Mouse (Mus musculus) heart, embryonic 15.5 days (tissue): ENCODE measurements around the gene Dzip1. TPM values are rescaled to one million over a fixed set of nuclear protein-coding genes. Genes with fewer than 3 reads are reported as not detected.

ENCODE experiments used
- ATAC-seq: fragments of 200-750 bp; cut with Nextera tagmentation; replicated peaks from 2 replicates; pipeline ENCODE4 v1.8.0; 2017; ENCODE audit warnings: low read depth, moderate TSS enrichment; ENCODE audit not compliant: insufficient number of reproducible peaks, insufficient read depth, low FRiP score
- H3K27ac ChIP-seq: fragments of 300-500 bp; sonication (generic); 2 replicates; pipeline ENCODE4 v1.5.1; 2015; ENCODE audit warnings: mild to moderate bottlenecking, inconsistent platforms
- H3K27me3 ChIP-seq: fragments of 300-500 bp; sonication (generic); 2 replicates; pipeline ENCODE4 v1.6.1; 2015; ENCODE audit warnings: inconsistent platforms
- H3K36me3 ChIP-seq: fragments of 300-500 bp; sonication (generic); 2 replicates; pipeline ENCODE4 v1.6.1; 2015; ENCODE audit warnings: mild to moderate bottlenecking, inconsistent platforms
- H3K4me1 ChIP-seq: fragments of 300-500 bp; sonication (generic); replicated peaks from 2 replicates; pipeline ENCODE4 v1.6.1; 2015; ENCODE audit warnings: inconsistent platforms
- H3K4me2 ChIP-seq: fragments of 300-500 bp; sonication (generic); 2 replicates; pipeline ENCODE4 v1.6.1; 2015; ENCODE audit warnings: inconsistent platforms, mild to moderate bottlenecking, moderate library complexity
- H3K4me3 ChIP-seq: fragments of 300-500 bp; sonication (generic); 2 replicates; pipeline ENCODE4 v1.5.1; 2015; ENCODE audit warnings: mild to moderate bottlenecking, inconsistent platforms
- H3K9ac ChIP-seq: fragments of 300-500 bp; sonication (generic); 2 replicates; pipeline ENCODE4 v1.6.1; 2015; ENCODE audit warnings: mild to moderate bottlenecking, inconsistent platforms
- H3K9me3 ChIP-seq: fragments of 300-500 bp; sonication (generic); replicated peaks from 2 replicates; pipeline ENCODE4 v1.6.1; 2016; ENCODE audit warnings: inconsistent platforms
- WGBS: fragments of 180-500 bp; shearing (Covaris S2); methylation state at CpG from one replicate; pipeline ENCODE4 v1.1.7; 2015; ENCODE audit warnings: mixed read lengths; 5-methylcytosine and 5-hydroxymethylcytosine counted together
- polyA plus RNA-seq: library from polyadenylated mRNA; unstranded; fragments of >200 nt; fragmentation: Nextera tagmentation; extraction: Ambion mirVana; gene quantifications from 2 replicates; pipeline ENCODE4 v1.2.1, GENCODE M21; 2015

The Dzip1 gene
- polyA plus RNA-seq, 1 experiment from 2014 or later: 4.8 TPM

- Histone ChIP-seq H3K9ac (no peak overlapping the region), H3K9me3 (no peaks in the 10 kb centered on the region), H3K4me2 (no peak overlapping the region), H3K27ac (no peak overlapping the region), H3K27me3 (peaks cover 12% of the 10 kb centered on the region; the same call in 1 of the 2 replicates), H3K4me3 (no peak overlapping the region), H3K36me3 (no peaks in the 10 kb centered on the region), H3K4me1 (peaks cover 31% of the 10 kb centered on the region)
- 59% methylated on average over 7 of the region's 7 CpGs for WGBS
- ATAC-seq: no peak
Observed at GRCm38 (mm10) chr14:118920654-118921053, 4.6 kb downstream of the Dzip1 start.

GRCm38 (mm10) chr14:118919025-118919424, 6.2 kb downstream of the Dzip1 start:
- Histone ChIP-seq H3K4me2 (no peak overlapping the region), H3K27me3 (peaks cover 12% of the 10 kb centered on the region; the same call in 1 of the 2 replicates), H3K36me3 (no peaks in the 10 kb centered on the region), H3K4me3 (no peak overlapping the region), H3K9me3 (no peaks in the 10 kb centered on the region), H3K27ac (no peak overlapping the region), H3K4me1 (peaks cover 19% of the 10 kb centered on the region), H3K9ac (no peak overlapping the region)
- 60% methylated on average over 8 of the region's 8 CpGs for WGBS
- no peak for ATAC-seq

- no peaks in the 10 kb centered on the region for H3K9me3 ChIP-seq
- no peak for ATAC-seq
- 56% methylated on average over 5 of the region's 5 CpGs for WGBS
Observed at GRCm38 (mm10) chr14:118913651-118914050, 11.6 kb downstream of the Dzip1 start.

GRCm38 (mm10) chr14:118911521-118911920, 13.7 kb downstream of the Dzip1 start:
- Histone ChIP-seq H3K4me2 (no peak overlapping the region), H3K36me3 (peaks cover 9% of the 10 kb centered on the region), H3K9ac (no peak overlapping the region), H3K4me3 (no peak overlapping the region), H3K27me3 (no peaks in the 10 kb centered on the region), H3K4me1 (peaks cover 13% of the 10 kb centered on the region), H3K27ac (no peak overlapping the region), H3K9me3 (no peaks in the 10 kb centered on the region)
- ATAC-seq: no peak
- 91% methylated on average over 6 of the region's 6 CpGs for WGBS

More at GRCm38 (mm10) chr14:118913651-118914050, 11.6 kb downstream of the Dzip1 start:
- Histone ChIP-seq H3K4me3 (no peak overlapping the region), H3K27ac (no peak overlapping the region), H3K27me3 (no peaks in the 10 kb centered on the region), H3K36me3 (peaks cover 9% of the 10 kb centered on the region), H3K9ac (no peak overlapping the region), H3K4me2 (no peak overlapping the region), H3K4me1 (no peaks in the 10 kb centered on the region)

- H3K4me1 ChIP-seq: peaks cover 13% of the 10 kb centered on the region
- H3K9me3 ChIP-seq: no peaks in the 10 kb centered on the region
- H3K27me3 ChIP-seq: no peaks in the 10 kb centered on the region
- no peak overlapping the region for H3K4me3 ChIP-seq
- H3K9ac ChIP-seq: no peak overlapping the region
- peak overlapping the region; percentile 19 for H3K4me2 ChIP-seq
- 54% methylated on average over 29 of the region's 29 CpGs for WGBS
- H3K27ac ChIP-seq: no peak overlapping the region
- H3K36me3 ChIP-seq: peaks cover 9% of the 10 kb centered on the region
- ATAC-seq: peak; percentile 19; the same call in 1 of the 2 replicates
Observed at GRCm38 (mm10) chr14:118910332-118911222, 14.7 kb downstream of the Dzip1 start.

- Histone ChIP-seq H3K27ac (no peak overlapping the region), H3K27me3 (no peaks in the 10 kb centered on the region), H3K4me2 (no peak overlapping the region), H3K9me3 (no peaks in the 10 kb centered on the region), H3K4me1 (peaks cover 13% of the 10 kb centered on the region), H3K36me3 (peaks cover 9% of the 10 kb centered on the region), H3K9ac (no peak overlapping the region), H3K4me3 (no peak overlapping the region)
- ATAC-seq: no peak
- WGBS: 62% methylated on average over 8 of the region's 8 CpGs
Observed at GRCm38 (mm10) chr14:118909872-118910271, 15.4 kb downstream of the Dzip1 start.

GRCm38 (mm10) chr14:118907592-118907991, 17.7 kb downstream of the Dzip1 start:
- Histone ChIP-seq H3K4me2 (peak overlapping the region; percentile 21; the same call in 1 of the 2 replicates), H3K4me3 (no peak overlapping the region), H3K27ac (no peak overlapping the region), H3K9me3 (no peaks in the 10 kb centered on the region), H3K4me1 (peaks cover 13% of the 10 kb centered on the region), H3K27me3 (no peaks in the 10 kb centered on the region), H3K9ac (no peak overlapping the region), H3K36me3 (peaks cover 12% of the 10 kb centered on the region)
- WGBS: 37% methylated on average over 8 of the region's 8 CpGs
- no peak; the same call in 1 of the 2 replicates for ATAC-seq

- 78% methylated on average over 6 of the region's 6 CpGs for WGBS
Observed at GRCm38 (mm10) chr14:118903867-118904562, 21.2 kb downstream of the Dzip1 start.

GRCm38 (mm10) chr14:118903397-118903796, 21.9 kb downstream of the Dzip1 start:
- peaks cover 13% of the 10 kb centered on the region for H3K4me1 ChIP-seq
- H3K27me3 ChIP-seq: no peaks in the 10 kb centered on the region
- no peak overlapping the region for H3K9ac ChIP-seq
- no peak overlapping the region for H3K4me3 ChIP-seq
- ATAC-seq: no peak
- H3K4me2 ChIP-seq: no peak overlapping the region
- no peak overlapping the region for H3K27ac ChIP-seq
- WGBS: 83% methylated on average over 3 of the region's 3 CpGs
- H3K36me3 ChIP-seq: peaks cover 21% of the 10 kb centered on the region
- H3K9me3 ChIP-seq: no peaks in the 10 kb centered on the region

More at GRCm38 (mm10) chr14:118903867-118904562, 21.2 kb downstream of the Dzip1 start:
- Histone ChIP-seq H3K27ac (no peak overlapping the region), H3K4me1 (peaks cover 13% of the 10 kb centered on the region), H3K36me3 (peaks cover 21% of the 10 kb centered on the region), H3K4me2 (no peak overlapping the region), H3K27me3 (no peaks in the 10 kb centered on the region), H3K9ac (no peak overlapping the region), H3K9me3 (no peaks in the 10 kb centered on the region), H3K4me3 (no peak overlapping the region)
- ATAC-seq: no peak

- 94% methylated on average over 1 of the region's 1 CpGs for WGBS
- H3K4me3 ChIP-seq: no peak overlapping the region
- H3K4me2 ChIP-seq: no peak overlapping the region
- ATAC-seq: no peak
- peaks cover 21% of the 10 kb centered on the region for H3K36me3 ChIP-seq
- H3K9ac ChIP-seq: no peak overlapping the region
- no peaks in the 10 kb centered on the region for H3K27me3 ChIP-seq
- no peak overlapping the region for H3K27ac ChIP-seq
- no peaks in the 10 kb centered on the region for H3K9me3 ChIP-seq
- no peaks in the 10 kb centered on the region for H3K4me1 ChIP-seq
Observed at GRCm38 (mm10) chr14:118900911-118901310, 24.3 kb downstream of the Dzip1 start.

- Histone ChIP-seq H3K27me3 (no peaks in the 10 kb centered on the region), H3K36me3 (peaks cover 21% of the 10 kb centered on the region), H3K27ac (no peak overlapping the region), H3K9me3 (no peaks in the 10 kb centered on the region), H3K9ac (no peak overlapping the region), H3K4me3 (no peak overlapping the region), H3K4me1 (no peaks in the 10 kb centered on the region), H3K4me2 (no peak overlapping the region)
- WGBS: 78% methylated on average over 11 of the region's 11 CpGs
- no peak for ATAC-seq
Observed at GRCm38 (mm10) chr14:118899940-118900339, 25.3 kb downstream of the Dzip1 start.
